Mouse (Mus musculus): ENCODE measurements around the gene Tmem202. TPM values are rescaled to one million over a fixed set of nuclear protein-coding genes. Genes with fewer than 3 reads are reported as not detected.
A peak's percentile ranks its signal among the peaks of the same experiment; 100 is the strongest.

The Tmem202 gene
- total RNA-seq, 1 experiment from 2014 or later: 5.0 TPM

DNA sequence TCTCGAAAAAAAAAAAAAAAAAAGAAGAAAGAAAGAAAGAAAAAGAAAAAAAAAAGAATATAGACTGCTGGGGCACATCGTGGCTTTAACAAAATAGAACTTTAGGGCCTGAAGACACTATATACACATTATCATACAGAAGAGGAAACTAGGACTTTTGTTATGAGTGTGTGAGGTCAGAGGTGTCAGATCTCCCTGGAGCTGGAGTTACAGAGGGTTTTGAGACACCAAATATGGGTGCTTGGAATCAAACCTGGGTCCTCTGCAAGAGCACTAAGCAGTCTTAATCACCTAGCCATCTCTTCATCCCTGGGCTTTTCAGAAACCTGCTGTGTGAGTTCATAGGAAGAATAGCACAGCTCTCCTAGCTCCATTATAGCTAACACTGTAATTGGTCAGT is 6.2 kb downstream of the Tmem202 start:
- no peak for DNase-seq

DNA sequence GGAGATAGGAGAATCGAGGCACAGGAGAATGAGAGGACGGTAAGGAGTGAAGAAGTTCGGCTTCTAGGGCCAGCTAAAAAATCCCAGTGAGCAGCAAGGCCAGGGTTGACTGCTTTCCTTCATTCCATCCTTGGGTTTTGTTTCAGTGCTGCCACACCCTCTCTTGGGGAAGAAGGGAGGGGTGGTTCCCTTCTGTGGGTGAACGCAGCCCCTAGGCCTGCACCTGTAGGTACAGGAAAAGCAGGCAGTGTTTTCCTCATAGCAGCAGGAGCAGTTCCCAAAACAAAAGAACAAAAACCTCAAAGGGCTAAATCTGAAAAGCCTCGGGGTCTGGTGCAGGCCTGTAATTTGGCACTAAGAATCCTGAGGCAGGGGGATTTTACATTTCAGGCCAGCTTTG is 8.0 kb downstream of the Tmem202 start:
- DNase-seq: no peak

DNA sequence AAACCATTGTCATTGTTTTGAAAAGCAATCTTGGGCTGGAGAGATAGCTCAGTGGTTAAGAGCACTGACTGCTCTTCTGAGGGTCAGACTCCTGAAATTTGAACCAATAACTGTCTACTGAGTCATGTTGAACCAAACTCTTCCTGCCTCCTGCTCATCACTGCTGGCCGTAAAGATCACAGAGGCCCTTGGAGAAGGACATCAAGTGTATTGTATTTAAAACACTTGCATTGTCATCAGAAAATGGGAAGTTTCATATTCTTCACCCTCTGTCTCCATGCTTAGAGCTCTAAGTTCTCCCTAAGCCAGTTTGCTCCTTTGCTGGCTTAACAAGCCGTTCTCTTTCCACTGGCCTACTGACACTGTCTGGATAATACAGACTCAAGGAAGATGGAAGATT is 11.4 kb downstream of the Tmem202 start:
- no peak for DNase-seq

DNA sequence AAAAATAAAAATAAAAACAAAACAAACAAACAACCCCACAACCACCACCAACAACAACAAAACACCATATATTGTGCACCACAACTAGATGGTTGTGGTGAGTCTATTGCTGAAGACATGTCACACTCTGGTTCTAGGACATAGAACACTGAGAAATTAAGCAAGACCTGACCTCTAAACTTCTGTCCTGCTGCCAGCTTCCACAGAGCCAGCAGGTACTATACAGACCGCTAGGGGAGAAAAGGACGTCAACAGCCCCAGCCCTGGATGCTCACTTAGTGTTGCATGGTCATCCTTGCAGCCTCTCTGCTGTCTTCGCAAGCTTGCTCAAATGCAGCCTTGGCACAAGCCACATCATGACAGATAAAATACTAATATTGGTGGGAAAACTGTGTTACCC is 12.1 kb downstream of the Tmem202 start:
- no peak for DNase-seq

DNA sequence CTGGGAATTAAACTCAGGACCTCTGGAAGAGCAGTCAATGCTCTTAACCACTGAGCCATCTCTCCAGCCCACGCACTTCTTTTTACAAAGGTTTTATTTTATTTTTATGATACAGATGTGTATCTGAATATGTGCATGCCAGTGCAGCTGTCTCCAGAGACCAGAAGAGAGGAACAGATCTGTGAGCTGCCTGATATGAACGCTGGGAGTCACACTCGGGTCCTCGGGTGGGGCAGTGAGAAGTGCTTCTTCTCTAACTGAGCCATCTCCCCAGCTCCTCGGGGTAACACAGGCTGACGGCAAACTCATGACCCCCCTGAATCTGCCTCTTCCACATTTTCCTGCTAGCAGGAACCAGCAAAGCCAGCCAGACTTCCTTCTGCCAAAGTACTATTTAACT is 12.9 kb downstream of the Tmem202 start:
- no peak for DNase-seq

DNA sequence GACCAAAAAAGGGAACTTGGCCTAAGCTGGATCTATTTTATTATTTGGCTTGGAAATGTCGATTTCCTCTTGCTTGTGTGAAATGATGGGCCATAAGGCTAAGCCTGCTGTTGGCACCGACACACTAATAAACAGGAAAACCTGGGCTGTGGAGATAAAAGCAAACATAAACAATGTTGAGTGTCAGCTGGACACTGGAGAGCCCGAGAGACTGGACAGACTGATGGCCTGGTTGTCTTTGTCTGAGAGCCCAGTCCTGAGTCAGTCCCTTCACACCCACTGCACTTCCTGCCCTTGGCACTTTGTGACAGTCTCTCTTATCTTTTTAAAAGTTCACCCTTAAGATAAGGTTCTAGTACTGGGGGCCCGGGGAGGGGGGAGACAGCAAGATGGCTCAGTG is 16.7 kb downstream of the Tmem202 start:
- no peak for DNase-seq

DNA sequence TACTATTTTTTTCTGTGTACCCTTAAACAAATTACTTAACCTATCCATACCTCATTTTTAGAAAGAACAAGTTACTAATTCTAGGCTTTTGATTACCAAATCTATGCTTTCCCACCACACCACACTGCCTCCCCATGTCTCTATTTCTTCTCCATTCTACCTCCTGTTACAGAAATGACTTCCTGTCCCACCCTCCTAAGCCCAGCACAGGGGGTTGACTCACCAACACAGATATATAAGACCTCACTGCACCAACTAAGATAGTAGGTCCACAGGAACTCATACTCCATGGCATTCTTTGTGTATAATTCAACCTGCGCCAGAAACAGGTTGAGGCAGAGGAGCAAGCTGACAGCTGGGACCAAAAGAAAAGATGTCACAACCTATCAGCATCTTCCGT is 20.3 kb downstream of the Tmem202 start:
- no peak for DNase-seq

DNA sequence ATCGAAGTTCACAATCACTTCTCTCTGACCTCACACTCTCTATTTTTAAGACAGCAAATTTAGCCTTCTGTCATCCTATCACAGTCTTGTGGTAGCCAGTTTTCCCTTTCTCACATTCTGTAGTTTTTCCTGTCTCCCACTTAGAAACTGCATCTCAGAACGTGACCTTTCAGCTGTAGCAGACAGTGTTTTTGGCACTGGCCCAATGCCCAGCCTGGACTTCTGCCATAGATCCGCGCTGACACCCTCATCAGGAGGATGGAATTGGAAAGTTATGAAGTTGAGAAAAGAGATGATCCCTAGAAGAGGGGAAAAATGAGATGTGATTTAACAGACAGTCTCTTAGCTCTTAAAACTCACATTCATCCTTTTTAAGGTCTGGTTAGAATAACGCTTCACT is 20.7 kb downstream of the Tmem202 start:
- peak; percentile 86 for DNase-seq

GRCm38 (mm10) chr9:59517127-59517526 is 22.5 kb downstream of the Tmem202 start:
- DNase-seq: no peak

GRCm38 (mm10) chr9:59515069-59515468 is 24.6 kb downstream of the Tmem202 start:
- no peak for DNase-seq

DNA sequence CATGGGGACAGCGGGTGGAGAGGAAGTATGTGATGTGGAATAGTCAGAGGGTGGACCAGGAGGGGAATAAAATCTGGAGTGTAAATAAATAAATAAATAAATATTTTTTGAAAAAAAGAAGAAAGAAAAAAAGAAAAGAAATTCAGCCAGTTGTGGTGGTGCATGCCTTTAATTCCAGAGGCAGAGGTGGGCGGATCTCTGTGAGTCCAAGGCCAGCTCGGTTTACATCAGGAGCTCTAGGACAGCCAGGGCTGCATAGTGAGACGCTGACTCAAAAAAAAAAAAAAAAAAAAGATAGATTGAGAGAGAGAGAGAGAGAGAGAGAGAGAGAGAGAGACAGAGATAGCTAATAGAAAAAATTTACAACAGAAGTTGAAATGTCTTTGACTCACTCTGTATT is 27.3 kb downstream of the Tmem202 start:
- no peak for DNase-seq

- no peak for DNase-seq
Observed at GRCm38 (mm10) chr9:59508146-59508545, 31.5 kb downstream of the Tmem202 start.

- DNase-seq: no peak
Observed at GRCm38 (mm10) chr9:59487331-59487730, 52.3 kb downstream of the Tmem202 start.

DNA sequence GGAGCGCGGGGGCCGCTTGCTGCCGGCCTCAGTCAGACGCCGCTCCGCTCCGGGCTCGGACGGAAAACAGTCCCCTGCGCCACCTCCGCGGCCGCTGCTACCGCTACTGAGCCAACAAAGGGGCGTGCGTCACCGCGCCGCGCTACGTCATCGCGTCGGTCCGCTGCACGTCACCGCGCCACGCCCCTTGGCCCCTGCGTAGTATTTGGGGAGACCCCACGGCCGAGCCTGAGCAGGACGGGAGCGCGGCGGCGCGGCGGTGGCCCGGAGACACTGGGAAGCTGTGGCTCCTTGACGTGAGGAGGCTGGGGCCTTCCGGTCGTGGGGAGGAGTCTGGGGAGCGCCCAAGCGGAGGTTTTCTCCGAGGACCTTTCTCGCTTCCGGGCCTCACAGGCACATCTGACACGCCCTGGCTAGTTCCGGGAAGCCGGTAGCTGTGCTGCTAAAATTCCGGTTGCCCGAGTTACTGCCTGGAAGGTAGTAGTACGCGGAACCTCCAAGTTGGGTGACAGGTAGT is 53.0 kb downstream of the Tmem202 start, which contains the start of gene Arih1:
Arih1 (minus strand) TSS at position 70 of the 517 bp plus-strand sequence.
- peak; percentile 99 for DNase-seq

GRCm38 (mm10) chr9:59486076-59486518 is 53.5 kb downstream of the Tmem202 start:
- DNase-seq: peak; percentile 51

GRCm38 (mm10) chr9:59485511-59486075 is 54.1 kb downstream of the Tmem202 start:
- peak; percentile 77 for DNase-seq

GRCm38 (mm10) chr9:59484760-59485159 is 54.9 kb downstream of the Tmem202 start:
- DNase-seq: no peak

DNA sequence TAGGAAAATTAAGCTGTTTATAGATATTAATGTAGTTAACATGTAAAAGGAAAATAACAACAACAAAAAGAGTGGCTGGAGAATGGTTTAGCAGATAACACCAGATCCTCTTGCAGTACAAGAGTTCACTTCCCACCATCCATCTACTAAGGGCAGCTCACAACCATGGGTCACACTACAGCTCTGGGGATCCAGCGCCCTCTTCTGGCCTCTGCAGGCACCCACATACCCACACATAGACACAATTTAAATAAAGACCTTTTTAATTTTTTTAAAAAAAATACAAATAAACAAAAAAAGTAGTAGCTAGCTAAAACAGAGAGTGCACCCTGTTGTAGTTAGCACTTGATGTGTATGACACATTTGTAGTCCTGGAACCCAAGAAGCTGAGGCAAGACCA is 57.2 kb downstream of the Tmem202 start:
- peak; percentile 44 for DNase-seq

GRCm38 (mm10) chr9:59476617-59477016 is 63.0 kb downstream of the Tmem202 start:
- no peak for DNase-seq

DNA sequence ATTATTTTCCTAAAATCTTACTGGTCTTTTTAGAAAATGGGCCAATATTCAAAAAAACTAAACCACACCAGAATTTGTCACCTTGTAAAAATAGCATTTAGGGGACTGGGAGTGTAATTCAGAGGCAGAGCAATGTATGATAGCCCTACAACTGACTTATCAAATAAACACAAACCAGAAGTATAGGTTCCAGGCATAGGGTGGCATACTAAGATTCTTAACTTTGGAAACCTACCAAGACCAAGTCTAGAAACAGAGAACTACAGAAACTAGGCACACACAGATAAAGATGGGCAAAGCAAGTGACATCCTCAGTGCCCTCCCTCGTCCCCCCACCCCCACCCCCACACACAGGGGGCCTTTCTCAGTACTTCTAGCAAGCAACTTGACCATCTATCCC is 64.8 kb downstream of the Tmem202 start:
- DNase-seq: no peak

DNA sequence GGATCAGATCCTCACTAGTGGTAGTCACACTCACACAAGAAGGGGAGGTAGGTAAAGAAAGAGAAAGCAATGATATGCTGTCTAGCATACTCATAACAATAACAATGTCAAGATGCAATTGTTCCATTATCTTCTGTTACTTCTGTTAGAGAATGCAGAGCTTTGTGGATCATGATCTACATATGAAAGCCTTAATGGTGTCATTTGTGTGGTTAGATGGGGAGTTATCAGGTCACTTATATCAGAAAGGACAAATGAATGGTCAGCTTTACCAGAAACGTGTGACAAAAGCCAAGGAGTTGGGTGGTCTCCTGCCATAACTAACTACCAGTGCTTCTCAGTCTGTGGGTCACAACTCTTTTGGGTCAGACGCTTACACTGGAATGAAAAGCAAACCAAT is 66.5 kb downstream of the Tmem202 start:
- DNase-seq: no peak

GRCm38 (mm10) chr9:59469446-59469845 is 70.2 kb downstream of the Tmem202 start:
- no peak for DNase-seq

Measured in adrenal gland, postnatal 25 days (tissue).